Mouse (Mus musculus) embryonic facial prominence, embryonic 14.5 days (tissue): ENCODE results near the gene Sart1. TPM values are rescaled to one million over a fixed set of nuclear protein-coding genes. Genes with fewer than 3 reads are reported as not detected.
A peak's percentile ranks its signal among the peaks of the same experiment; 100 is the strongest.
"Not testable (repeated sequence)": the region's sequence is repeated elsewhere in the genome, so short reads cannot be mapped to it uniquely, and the experiment has no call there.

ENCODE experiments used
- ATAC-seq: fragments of 200-750 bp; cut with Nextera tagmentation; 2 replicates; pipeline ENCODE4 v1.8.0; 2017; ENCODE audit warnings: low read depth, moderate number of reproducible peaks, moderate TSS enrichment
- DNase-seq: peaks from one replicate; pipeline ENCODE4 v3.0.0-alpha.2; 2015; ENCODE audit warnings: low spot score
- H3K27ac ChIP-seq: fragments of 300-500 bp; sonication (generic); replicated peaks from 2 replicates; pipeline ENCODE4 v1.5.1; 2014; ENCODE audit warnings: low read depth, mild to moderate bottlenecking, low read length, moderate library complexity
- H3K27me3 ChIP-seq: fragments of 300-500 bp; sonication (generic); replicated peaks from 2 replicates; pipeline ENCODE4 v1.6.1; 2014; ENCODE audit warnings: low read length; ENCODE audit not compliant: control insufficient read depth, insufficient read depth
- H3K36me3 ChIP-seq: fragments of 300-500 bp; sonication (generic); 2 replicates; pipeline ENCODE4 v1.6.1; 2014; ENCODE audit warnings: low read length, mixed read lengths; ENCODE audit not compliant: control insufficient read depth, insufficient read depth
- H3K4me1 ChIP-seq: fragments of 300-500 bp; sonication (generic); 2 replicates; pipeline ENCODE4 v1.6.1; 2014; ENCODE audit warnings: antibody characterized with exemption, low read length; ENCODE audit not compliant: control insufficient read depth, insufficient read depth
- H3K4me2 ChIP-seq: fragments of 300-500 bp; sonication (generic); 2 replicates; pipeline ENCODE4 v1.6.1; 2014; ENCODE audit warnings: low read depth, mild to moderate bottlenecking, low read length, moderate library complexity, mixed read lengths
- H3K4me3 ChIP-seq: fragments of 300-500 bp; sonication (generic); 2 replicates; pipeline ENCODE4 v1.5.1; 2014; ENCODE audit warnings: low read depth, mild to moderate bottlenecking, low read length
- H3K9ac ChIP-seq: fragments of 300-500 bp; sonication (generic); 2 replicates; pipeline ENCODE4 v1.6.1; 2014; ENCODE audit warnings: low read depth, mild to moderate bottlenecking, low read length, moderate library complexity, mixed read lengths
- H3K9me3 ChIP-seq: fragments of 300-500 bp; sonication (generic); 2 replicates; pipeline ENCODE4 v1.6.1; 2016; ENCODE audit warnings: low read length; ENCODE audit not compliant: control insufficient read depth
- WGBS: fragments of 180-500 bp; shearing (Covaris S2); extraction: QIAGEN DNeasy Blood & Tissue Kit; methylation state at CpG from one replicate; pipeline ENCODE4 v1.1.7; 2014; 5-methylcytosine and 5-hydroxymethylcytosine counted together
- polyA plus RNA-seq: library from polyadenylated mRNA; unstranded; fragments of >200 nt; fragmentation: Nextera tagmentation; extraction: Ambion mirVana; gene quantifications from 2 replicates; pipeline ENCODE4 v1.2.1, GENCODE M21; 2014

Sart1 gene
- polyA plus RNA-seq, 1 experiment from 2014 or later = 50.3 TPM

DNA sequence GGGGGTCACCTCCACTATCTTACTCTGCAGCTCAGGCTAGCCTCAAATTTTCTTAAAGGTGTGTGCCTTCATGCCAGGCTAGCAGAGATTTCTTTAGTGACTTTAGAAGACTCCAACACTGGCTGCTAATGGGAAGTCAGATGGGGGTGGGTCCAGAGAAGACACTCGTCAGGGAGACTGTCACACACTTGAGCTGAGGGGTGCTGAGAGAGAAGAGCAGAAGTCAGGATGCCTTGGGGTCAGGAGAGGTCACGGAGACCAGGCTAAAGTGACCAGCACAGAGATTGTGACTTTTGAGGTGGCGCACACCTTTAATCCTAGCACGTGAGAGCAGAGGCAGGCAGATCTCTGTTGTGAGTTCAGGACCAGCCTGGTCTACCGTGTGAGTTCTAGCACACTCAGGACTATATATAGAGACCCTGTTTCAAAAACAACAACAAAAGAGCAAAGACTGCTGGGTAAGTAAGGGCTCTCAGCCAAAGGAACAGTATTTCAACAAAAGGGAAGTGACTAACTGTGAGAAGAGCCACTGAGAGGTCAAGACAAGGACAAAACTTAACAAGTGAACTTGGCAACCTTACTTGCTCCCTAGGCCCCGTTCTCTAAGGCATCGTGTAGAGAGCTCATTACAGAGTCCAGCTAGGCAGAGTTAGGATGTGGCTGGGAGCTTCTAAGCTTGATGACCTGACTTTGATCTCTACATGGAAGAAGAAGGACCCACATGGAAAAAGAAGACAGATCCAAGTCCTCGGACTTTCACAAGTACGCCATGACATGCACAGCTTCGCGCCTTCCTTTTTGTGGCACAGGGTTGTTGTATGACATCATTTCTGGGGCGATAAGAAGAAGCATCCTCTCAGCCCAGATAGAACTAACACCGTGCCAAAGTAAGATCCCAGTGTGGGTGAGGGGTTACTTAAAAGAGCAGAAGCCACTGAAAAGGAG lies 19.8 kb upstream of the Sart1 start:
- 88% methylated on average over 13 of the region's 13 CpGs for whole genome bisulfite sequencing
- no peaks in the 10 kb centered on the region for H3K9me3 ChIP-seq
- peak overlapping the region; percentile 64; the same call in 1 of the 2 replicates for H3K4me3 ChIP-seq

DNA sequence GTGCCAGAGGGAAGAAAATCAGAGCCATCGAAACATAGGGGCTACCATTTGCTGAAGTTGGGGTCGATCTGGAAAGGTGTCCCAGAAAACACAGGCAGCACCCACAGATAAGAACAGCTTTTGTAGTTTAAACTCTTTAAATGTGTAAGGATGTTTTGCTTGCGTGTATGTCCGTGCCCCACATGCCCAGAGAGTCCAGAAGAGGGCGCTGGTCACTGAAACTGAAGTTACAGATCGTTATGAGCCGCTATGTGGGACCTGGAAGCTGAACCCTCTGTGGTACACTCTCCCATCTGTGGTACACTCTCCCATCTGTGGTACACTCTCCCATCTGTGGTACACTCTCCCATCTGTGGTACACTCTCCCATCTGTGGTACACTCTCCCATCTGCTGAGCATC lies 18.6 kb upstream of the Sart1 start:
- Histone ChIP-seq H3K36me3 (no peaks in the 10 kb centered on the region), H3K4me2 (peak overlapping the region; percentile 81), H3K9me3 (no peaks in the 10 kb centered on the region), H3K27me3 (no peaks in the 10 kb centered on the region), H3K4me1 (peaks cover 13% of the 10 kb centered on the region), H3K4me3 (peak overlapping the region; percentile 64), H3K27ac (peak overlapping the region; percentile 95), H3K9ac (peak overlapping the region; percentile 82)
- ATAC-seq (peak; percentile 63), DNase-seq (peak; percentile 87)
- 24% methylated on average over 6 of the region's 7 CpGs for WGBS

More for the DNA sequence above, 19.8 kb upstream of the Sart1 start:
- Histone ChIP-seq H3K36me3 (no peaks in the 10 kb centered on the region), H3K4me1 (peaks cover 13% of the 10 kb centered on the region), H3K9ac (no peak overlapping the region), H3K27me3 (no peaks in the 10 kb centered on the region), H3K27ac (no peak overlapping the region), H3K4me2 (peak overlapping the region; percentile 81)
- ATAC-seq (no peak), DNase-seq (no peak)

DNA sequence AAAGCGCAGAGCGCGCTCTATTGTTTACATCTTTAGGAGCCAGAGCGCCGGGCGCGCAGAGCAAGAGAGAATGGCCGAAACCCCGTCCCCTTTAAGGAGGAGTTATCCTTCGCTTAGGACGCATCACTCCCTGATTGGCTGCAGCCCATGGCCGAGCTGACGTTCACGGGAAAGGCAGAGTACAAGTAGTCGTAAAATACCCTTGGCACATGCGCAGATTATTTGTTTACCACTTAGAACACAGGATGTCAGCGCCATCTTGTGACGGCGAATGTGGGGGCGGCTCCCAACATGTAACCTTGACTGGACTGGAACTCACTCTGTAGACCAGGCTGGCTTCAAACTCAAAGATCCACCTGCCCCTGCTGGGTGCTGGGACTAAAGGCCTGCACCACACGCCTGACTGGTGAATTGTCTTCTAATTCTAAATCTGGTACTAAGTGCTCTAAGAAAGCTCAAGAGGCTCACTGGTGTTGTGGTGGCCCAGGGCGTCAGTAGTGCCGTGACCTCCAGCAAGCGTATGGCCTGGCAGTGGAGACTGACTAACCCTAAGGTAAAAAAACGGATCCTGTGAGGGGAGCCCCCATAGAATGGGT lies 18.1 kb upstream of the Sart1 start:
- not testable (repeated sequence) for H3K36me3 ChIP-seq, H3K9me3 ChIP-seq, H3K27me3 ChIP-seq
- Histone ChIP-seq H3K4me3 (peak overlapping the region; percentile 64), H3K4me1 (peaks cover 13% of the 10 kb centered on the region), H3K4me2 (peak overlapping the region; percentile 81), H3K9ac (peak overlapping the region; percentile 82), H3K27ac (peak overlapping the region; percentile 95)
- ATAC-seq (peak; percentile 85), DNase-seq (peak; percentile 54)
- WGBS = 24% methylated on average over 21 of the region's 25 CpGs

DNA sequence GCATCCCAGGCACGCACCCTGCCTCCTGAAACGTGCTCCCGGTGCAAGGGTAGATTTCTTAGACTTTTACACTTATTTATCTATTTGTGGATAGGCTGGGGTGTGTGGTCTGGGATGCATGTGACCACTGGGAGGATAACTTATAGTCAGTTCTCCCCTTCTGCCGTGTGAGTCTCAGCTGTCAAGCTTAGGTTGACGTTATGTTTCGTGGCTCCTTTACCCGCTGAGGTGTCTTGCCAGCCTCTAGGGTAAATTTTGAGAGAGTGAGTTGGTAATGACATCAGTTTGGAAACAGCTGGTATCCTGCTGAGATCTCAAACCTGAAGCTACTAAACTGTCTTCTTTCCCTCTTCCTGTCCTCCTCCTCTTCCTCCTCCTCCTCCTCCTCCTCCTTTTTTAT lies 17.4 kb upstream of the Sart1 start:
- Histone ChIP-seq H3K36me3 (no peaks in the 10 kb centered on the region), H3K4me3 (peak overlapping the region; percentile 38), H3K9ac (peak overlapping the region; percentile 51), H3K4me2 (peak overlapping the region; percentile 58), H3K27ac (peak overlapping the region; percentile 70), H3K4me1 (peaks cover 13% of the 10 kb centered on the region), H3K9me3 (no peaks in the 10 kb centered on the region), H3K27me3 (no peaks in the 10 kb centered on the region)
- ATAC-seq (no peak), DNase-seq (no peak)
- 27% methylated on average over 7 of the region's 7 CpGs for WGBS

DNA sequence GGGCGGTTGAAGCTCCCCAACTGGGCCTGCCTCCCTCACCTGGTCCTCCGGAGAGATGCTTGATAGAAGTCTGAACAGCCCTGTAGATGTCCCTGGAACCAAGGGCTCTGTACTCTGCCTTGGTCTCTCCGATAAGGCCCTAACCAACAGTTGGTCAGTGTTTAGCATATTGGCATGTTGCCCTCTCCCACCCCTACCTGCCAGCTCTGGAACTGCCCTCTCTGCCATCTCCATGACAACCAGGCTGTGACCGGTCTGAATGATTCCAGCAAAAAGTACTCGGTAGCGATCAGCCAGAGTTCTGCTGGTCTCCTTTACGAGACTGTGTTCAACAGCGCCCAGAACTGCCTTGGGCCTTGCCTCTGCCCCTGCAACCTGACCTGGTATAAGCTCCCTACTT lies 13.8 kb upstream of the Sart1 start, which contains the start of gene Tsga10ip:
Tsga10ip (minus strand) TSS at position 234 of the 400 bp plus-strand sequence.
- DNase-seq = no peak
- Histone ChIP-seq H3K9me3 (no peaks in the 10 kb centered on the region), H3K4me2 (no peak within 1 kb of the TSS), H3K4me1 (peaks cover 4% of the 10 kb centered on the region), H3K9ac (no peak within 1 kb of the TSS), H3K4me3 (no peak within 1 kb of the TSS), H3K36me3 (no peaks in the 10 kb centered on the region), H3K27ac (no peak within 1 kb of the TSS), H3K27me3 (no peaks in the 10 kb centered on the region)
- 69% methylated on average over 8 of the region's 8 CpGs for WGBS
- no peak for ATAC-seq

DNA sequence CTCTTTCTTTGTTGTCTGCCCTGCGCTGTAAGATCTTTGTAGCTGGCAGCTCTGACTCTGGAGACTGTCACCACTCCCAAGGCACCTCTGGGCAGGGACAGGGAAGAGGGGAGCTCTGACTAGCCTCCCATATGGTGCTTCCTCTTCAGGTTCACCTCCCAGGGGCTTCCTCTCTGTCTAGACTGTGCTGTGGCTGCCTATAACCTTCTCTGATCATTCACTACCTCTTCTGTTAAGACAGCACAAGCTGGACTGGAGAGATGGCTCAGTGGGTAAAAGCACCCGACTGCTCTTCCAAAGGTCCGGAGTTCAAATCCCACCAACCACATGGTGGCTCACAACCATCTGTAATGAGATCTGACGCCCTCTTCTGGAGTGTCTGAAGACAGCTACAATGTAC lies 12.6 kb upstream of the Sart1 start:
- not testable (repeated sequence) for H3K4me3 ChIP-seq, H3K4me2 ChIP-seq, H3K27me3 ChIP-seq, H3K4me1 ChIP-seq, ATAC-seq, H3K36me3 ChIP-seq, H3K9ac ChIP-seq, DNase-seq, H3K9me3 ChIP-seq, H3K27ac ChIP-seq
- 69% methylated on average over 4 of the region's 4 CpGs for WGBS

DNA sequence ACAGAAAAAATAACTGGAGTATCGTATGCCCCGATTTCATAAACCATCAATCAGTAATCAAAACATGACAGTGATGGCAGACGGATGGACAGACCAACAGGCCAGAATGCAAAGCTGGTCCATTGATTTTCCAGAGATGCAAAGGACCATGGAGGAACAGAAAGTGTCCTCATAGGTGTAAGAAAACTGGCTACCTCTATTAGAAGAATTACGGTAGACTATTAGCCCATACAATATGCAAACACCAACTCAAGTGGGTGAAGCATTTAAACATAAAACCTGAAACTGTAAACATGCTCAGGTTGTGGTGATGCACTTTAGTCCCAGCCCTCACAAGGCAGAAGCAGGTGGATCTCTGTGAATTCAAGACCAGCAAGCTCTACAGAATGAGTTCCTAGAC lies 6.9 kb upstream of the Sart1 start:
- H3K9me3 ChIP-seq = no peaks in the 10 kb centered on the region
- 70% methylated on average over 4 of the region's 4 CpGs for WGBS
- H3K4me2 ChIP-seq = no peak overlapping the region
- no peaks in the 10 kb centered on the region for H3K27me3 ChIP-seq
- H3K9ac ChIP-seq = no peak overlapping the region
- H3K4me3 ChIP-seq = no peak overlapping the region
- H3K4me1 ChIP-seq = no peaks in the 10 kb centered on the region
- ATAC-seq (no peak), DNase-seq (no peak)
- H3K36me3 ChIP-seq = no peaks in the 10 kb centered on the region
- no peak overlapping the region for H3K27ac ChIP-seq

DNA sequence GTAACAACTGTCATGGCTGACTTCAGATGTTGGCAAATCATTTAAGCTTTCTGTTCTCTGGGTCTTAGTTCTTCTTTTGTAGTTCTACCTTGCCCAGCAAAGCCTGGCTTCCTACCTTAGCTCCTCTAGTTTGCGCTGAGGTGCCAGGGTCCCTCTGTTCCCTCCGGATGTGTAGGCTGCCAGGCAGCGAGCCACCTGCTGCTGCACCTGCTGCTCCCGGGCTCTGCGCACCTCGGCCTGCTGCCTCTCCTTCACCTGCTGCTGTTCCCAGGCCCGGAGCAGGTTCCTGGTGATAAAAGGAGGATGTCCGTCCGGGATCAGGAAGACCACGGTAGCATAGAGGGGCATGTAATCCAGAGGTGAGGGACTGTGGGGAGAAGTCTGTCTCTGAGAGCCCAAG lies 5.7 kb upstream of the Sart1 start:
- Histone ChIP-seq H3K9ac (no peak overlapping the region), H3K4me2 (no peak overlapping the region), H3K27ac (no peak overlapping the region), H3K4me1 (peaks cover 11% of the 10 kb centered on the region), H3K27me3 (no peaks in the 10 kb centered on the region), H3K4me3 (no peak overlapping the region), H3K9me3 (no peaks in the 10 kb centered on the region), H3K36me3 (no peaks in the 10 kb centered on the region)
- 50% methylated on average over 10 of the region's 10 CpGs for WGBS
- ATAC-seq (no peak), DNase-seq (no peak)
